Mouse (Mus musculus) E14TG2a.4 (cell line): ENCODE measurements at regions not wholly inside any gene's neighbourhood (a gene's known extent, or its start where the extent isn't known, plus 50 kb on each side); places are given as distances from the start of the nearest gene placed in this dataset.

Experiments used
- CTCF ChIP-seq: conservative IDR thresholded peaks from 2 replicates; pipeline ENCODE4 v1.5.1; 2014; ENCODE audit warnings: low read length
- POU5F1 ChIP-seq: IDR thresholded peaks from 2 replicates; pipeline ENCODE4 v1.6.1; 2014; ENCODE audit warnings: low read length, borderline replicate concordance

- no peak for TF ChIP-seq CTCF
- no peak for TF ChIP-seq POU5F1
These were observed 113.4 kb upstream of the Dio3 start for GRCm38 (mm10) chr12:110165462-110165861.
